8 mouse cellular contexts compared by ENCODE assay signal in the genomic region with DNA sequence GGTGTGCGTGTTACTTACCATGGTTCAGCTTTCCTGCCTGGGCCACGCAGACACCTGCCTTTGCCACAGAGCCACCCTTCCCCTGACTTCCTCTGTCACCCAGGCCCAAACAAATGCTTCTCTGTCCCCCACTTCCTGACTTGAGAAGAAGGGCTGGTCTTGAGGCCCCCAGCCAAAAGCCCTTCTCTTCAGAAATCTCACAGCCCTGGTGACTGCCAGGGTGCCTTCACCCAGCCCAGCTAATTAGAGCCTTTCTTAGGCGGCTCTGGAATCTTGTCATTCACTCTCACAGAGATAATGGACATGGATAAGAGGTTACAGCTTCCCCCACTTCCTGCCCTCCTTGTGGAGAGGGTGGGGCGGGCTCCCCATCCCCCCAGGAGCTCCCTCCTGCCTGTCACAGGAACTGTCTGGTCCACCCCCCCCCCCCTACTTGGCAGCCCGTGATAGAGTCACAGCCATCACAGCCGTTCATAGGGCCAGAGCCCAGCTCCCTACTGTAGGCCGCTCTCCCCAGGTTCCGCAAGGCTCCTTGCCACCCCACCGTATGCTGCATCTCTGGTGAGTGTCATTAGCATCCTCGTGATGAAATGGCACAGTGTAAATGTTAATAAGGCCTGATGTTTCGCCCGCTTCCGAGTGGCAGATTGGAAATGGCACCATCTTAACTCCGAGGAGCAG. TPM values are rescaled to one million over a fixed set of nuclear protein-coding genes. Genes with fewer than 3 reads are reported as not detected.
DNase-seq lines count a peak whose midpoint lies in the region; ATAC-seq and TF ChIP-seq lines count a peak whose summit lies in the region.

No protein-coding gene starts in this region.

- no peak overlapping the region for H3K4me2 ChIP-seq in hindbrain, embryonic 14.5 days (replicated peaks)
- H3K4me2 ChIP-seq in intestine, embryonic 16.5 days (ENCODE audit: low read depth, low read length) = no peak overlapping the region
- no peak overlapping the region for H3K4me2 ChIP-seq in kidney, embryonic 16.5 days (replicated peaks; ENCODE audit: low read depth, low read length)

- WGBS in bone marrow, adult 2 months = 55% methylated on average over 14 of the region's 14 CpGs
- 26% methylated on average over 14 of the region's 14 CpGs for WGBS in hindbrain, embryonic 14.5 days
- 62% methylated on average over 14 of the region's 14 CpGs for WGBS in intestine, embryonic 16.5 days
- 61% methylated on average over 14 of the region's 14 CpGs for WGBS in kidney, embryonic 16.5 days

- H3K9me3 ChIP-seq in hindbrain, embryonic 14.5 days (ENCODE audit: control insufficient read depth, low read length) = no peaks in the 10 kb centered on the region
- no peaks in the 10 kb centered on the region for H3K9me3 ChIP-seq in intestine, embryonic 16.5 days (ENCODE audit: control insufficient read depth, low read length)
- no peaks in the 10 kb centered on the region for H3K9me3 ChIP-seq in kidney, embryonic 16.5 days (ENCODE audit: low read length)

- H3K36me3 ChIP-seq in hindbrain, embryonic 14.5 days (replicated peaks; ENCODE audit: control insufficient read depth, insufficient read depth) = no peaks in the 10 kb centered on the region
- no peaks in the 10 kb centered on the region for H3K36me3 ChIP-seq in intestine, embryonic 16.5 days (ENCODE audit: control insufficient read depth, insufficient read depth, low read length)
- H3K36me3 ChIP-seq in kidney, embryonic 16.5 days (ENCODE audit: insufficient read depth, low read length) = no peaks in the 10 kb centered on the region

- TF ChIP-seq POLR2A in bone marrow, adult 2 months (IDR thresholded peaks at IDR 0.05; ENCODE audit: borderline replicate concordance, control insufficient read depth, low read depth, low read length) = no peak

- ATAC-seq in hindbrain, embryonic 14.5 days (ENCODE audit: low FRiP score) = peak; percentile 52; the same call in 1 of the 2 replicates
- no peak for ATAC-seq in intestine, embryonic 16.5 days
- no peak for ATAC-seq in kidney, embryonic 16.5 days (ENCODE audit: low FRiP score, low TSS enrichment)

- no peaks in the 10 kb centered on the region for H3K27me3 ChIP-seq in hindbrain, embryonic 14.5 days (ENCODE audit: control insufficient read depth, insufficient read depth, low read length)
- no peaks in the 10 kb centered on the region for H3K27me3 ChIP-seq in intestine, embryonic 16.5 days (replicated peaks; ENCODE audit: control insufficient read depth, insufficient read depth, low read length)
- peaks cover 27% of the 10 kb centered on the region for H3K27me3 ChIP-seq in kidney, embryonic 16.5 days (ENCODE audit: insufficient read depth, low read length)

- peak overlapping the region; percentile 5; the same call in 1 of the 2 replicates for H3K9ac ChIP-seq in hindbrain, embryonic 14.5 days
- no peak overlapping the region for H3K9ac ChIP-seq in intestine, embryonic 16.5 days (ENCODE audit: low read depth, low read length)
- no peak overlapping the region for H3K9ac ChIP-seq in kidney, embryonic 16.5 days (replicated peaks; ENCODE audit: low read length)

- H3K27ac ChIP-seq in bone marrow, adult 2 months (ENCODE audit: control insufficient read depth, insufficient read depth, low read depth, low read length, poor library complexity) = peak overlapping the region; percentile 30; the same call in 1 of the 2 replicates
- peak overlapping the region; percentile 43 for H3K27ac ChIP-seq in hindbrain, embryonic 14.5 days
- no peak overlapping the region for H3K27ac ChIP-seq in intestine, embryonic 16.5 days (ENCODE audit: low read length)
- no peak overlapping the region for H3K27ac ChIP-seq in kidney, embryonic 16.5 days (ENCODE audit: low read length)

- H3K4me3 ChIP-seq in bone marrow, adult 2 months (replicated peaks; ENCODE audit: control insufficient read depth, low read depth, low read length) = no peak overlapping the region
- no peak overlapping the region for H3K4me3 ChIP-seq in hindbrain, embryonic 14.5 days (replicated peaks; ENCODE audit: low read length)
- no peak overlapping the region for H3K4me3 ChIP-seq in intestine, embryonic 16.5 days (ENCODE audit: low read length)
- H3K4me3 ChIP-seq in kidney, embryonic 16.5 days (ENCODE audit: low read length) = no peak overlapping the region

- peak; percentile 92 for DNase-seq in heart, adult 11 months
- no peak for DNase-seq in heart, adult 8-10 months (ENCODE audit: low spot score)
- no peak for DNase-seq in hindbrain, embryonic 14.5 days (ENCODE audit: low spot score)
- DNase-seq in naive thymus-derived CD4-positive, alpha-beta T cell, adult 2 months (ENCODE audit: low read depth) = peak; percentile 77
- no peak for DNase-seq in adrenal gland, postnatal 25 days

- no peak for TF ChIP-seq CTCF in bone marrow, adult 2 months (IDR thresholded peaks at IDR 0.05; ENCODE audit: control insufficient read depth, insufficient read depth, low read length)

- H3K4me1 ChIP-seq in bone marrow, adult 2 months (ENCODE audit: control insufficient read depth, insufficient read depth, low read length) = peaks cover 8% of the 10 kb centered on the region
- peaks cover 64% of the 10 kb centered on the region for H3K4me1 ChIP-seq in hindbrain, embryonic 14.5 days (replicated peaks; ENCODE audit: control insufficient read depth, insufficient read depth, low read length)
- H3K4me1 ChIP-seq in intestine, embryonic 16.5 days (ENCODE audit: control insufficient read depth, insufficient read depth, low read length) = peaks cover 24% of the 10 kb centered on the region
- peaks cover 24% of the 10 kb centered on the region for H3K4me1 ChIP-seq in kidney, embryonic 16.5 days (ENCODE audit: insufficient read depth, low read length)

RNA-seq across cellular contexts. Expression of gene Nat9, which starts 39.3 kb away (rescaled TPM):
- total RNA-seq in heart, adult 8-10 months (2022) = 10 to 100 TPM; 25.0 to 34.9 (median 25.9) TPM
- 19.4 and 24.2 TPM in 2 replicates for polyA plus RNA-seq in bone marrow, adult 2 months (2011; ENCODE audit: insufficient read depth, insufficient read length, low replicate concordance, missing spikeins)
- 18.2 and 20.0 TPM in 2 replicates for polyA plus RNA-seq in hindbrain, embryonic 14.5 days (2014; fragmentation: Nextera tagmentation; extraction: Ambion mirVana)
- 24.9 and 26.5 TPM in 2 replicates for polyA plus RNA-seq in intestine, embryonic 16.5 days (2015; fragmentation: Nextera tagmentation; extraction: Ambion mirVana)
- 37.3 and 38.1 TPM in 2 replicates for total RNA-seq in adrenal gland, postnatal 25 days (2021)
- 28.0 and 29.7 TPM in 2 replicates for polyA plus RNA-seq in kidney, embryonic 16.5 days (2015; fragmentation: Nextera tagmentation; extraction: Ambion mirVana)

RNA-seq across cellular contexts. Expression of gene Tmem104, which starts 39.7 kb away (rescaled TPM):
- total RNA-seq in heart, adult 8-10 months (2022) = 10 to 100 TPM in 1 of 4 experiments, 1 to 10 TPM in 3; 8.7 to 10.9 (median 9.1) TPM
- 3.1 and 5.8 TPM in 2 replicates for polyA plus RNA-seq in bone marrow, adult 2 months (2011; ENCODE audit: insufficient read depth, insufficient read length, low replicate concordance, missing spikeins)
- polyA plus RNA-seq in hindbrain, embryonic 14.5 days (2014; fragmentation: Nextera tagmentation; extraction: Ambion mirVana) = 10.7 and 11.7 TPM in 2 replicates
- polyA plus RNA-seq in intestine, embryonic 16.5 days (2015; fragmentation: Nextera tagmentation; extraction: Ambion mirVana) = 11.6 and 13.2 TPM in 2 replicates
- 19.9 and 22.3 TPM in 2 replicates for total RNA-seq in adrenal gland, postnatal 25 days (2021)
- 11.7 and 13.8 TPM in 2 replicates for polyA plus RNA-seq in kidney, embryonic 16.5 days (2015; fragmentation: Nextera tagmentation; extraction: Ambion mirVana)

RNA-seq across cellular contexts. Expression of gene Grin2c, which starts 40.1 kb away (rescaled TPM):
- under 1 TPM; 0.09 to 0.65 (median 0.23) TPM for total RNA-seq in heart, adult 8-10 months (2022)
- polyA plus RNA-seq in bone marrow, adult 2 months (2011; ENCODE audit: insufficient read depth, insufficient read length, low replicate concordance, missing spikeins) = not detected in 2 replicates
- polyA plus RNA-seq in hindbrain, embryonic 14.5 days (2014; fragmentation: Nextera tagmentation; extraction: Ambion mirVana) = 0.33 and 0.35 TPM in 2 replicates
- 0.06 TPM in 1 of 2 replicates, not detected in the other for polyA plus RNA-seq in intestine, embryonic 16.5 days (2015; fragmentation: Nextera tagmentation; extraction: Ambion mirVana)
- total RNA-seq in adrenal gland, postnatal 25 days (2021) = 2.5 and 3.5 TPM in 2 replicates
- polyA plus RNA-seq in kidney, embryonic 16.5 days (2015; fragmentation: Nextera tagmentation; extraction: Ambion mirVana) = not detected in 2 replicates

RNA-seq across cellular contexts. Expression of gene Fdxr, which starts 49.9 kb away (rescaled TPM):
- 1 to 10 TPM; 9.1 to 10.0 (median 9.6) TPM for total RNA-seq in heart, adult 8-10 months (2022)
- polyA plus RNA-seq in bone marrow, adult 2 months (2011; ENCODE audit: insufficient read depth, insufficient read length, low replicate concordance, missing spikeins) = 9.9 and 21.2 TPM in 2 replicates
- polyA plus RNA-seq in hindbrain, embryonic 14.5 days (2014; fragmentation: Nextera tagmentation; extraction: Ambion mirVana) = 15.2 TPM in 2 replicates
- polyA plus RNA-seq in intestine, embryonic 16.5 days (2015; fragmentation: Nextera tagmentation; extraction: Ambion mirVana) = 21.7 and 22.9 TPM in 2 replicates
- 1,338 and 1,408 TPM in 2 replicates for total RNA-seq in adrenal gland, postnatal 25 days (2021)
- 20.0 and 23.6 TPM in 2 replicates for polyA plus RNA-seq in kidney, embryonic 16.5 days (2015; fragmentation: Nextera tagmentation; extraction: Ambion mirVana)

Comparison
In these comparisons a context has a peak if more than half of its experiments do, and no peak if none do; other contexts are left out.
1. DNase-seq: peak in heart, adult 11 months (single experiment) and naive thymus-derived CD4-positive, alpha-beta T cell, adult 2 months (single experiment); none in heart, adult 8-10 months (single experiment), hindbrain, embryonic 14.5 days (single experiment) and adrenal gland, postnatal 25 days (single experiment).
2. H3K27ac ChIP-seq: peak in bone marrow, adult 2 months (single experiment) and hindbrain, embryonic 14.5 days (single experiment); none in intestine, embryonic 16.5 days (single experiment) and kidney, embryonic 16.5 days (single experiment).